Mouse (Mus musculus) stomach, embryonic 15.5 days (tissue): Measurements from ENCODE around the gene Cog4. TPM values are rescaled to one million over a fixed set of nuclear protein-coding genes. Genes with fewer than 3 reads are reported as not detected.

ENCODE experiments used
- ATAC-seq: fragments of 200-750 bp; cut with Nextera tagmentation; 2 replicates; pipeline ENCODE4 v1.8.0; 2017; ENCODE audit warnings: low read depth, moderate number of reproducible peaks, moderate TSS enrichment; ENCODE audit not compliant: insufficient read depth, low FRiP score
- H3K27ac ChIP-seq: fragments of 300-500 bp; sonication (generic); 2 replicates; pipeline ENCODE4 v1.5.1; 2015; ENCODE audit warnings: mild to moderate bottlenecking, inconsistent platforms
- H3K27me3 ChIP-seq: fragments of 300-500 bp; sonication (generic); replicated peaks from 2 replicates; pipeline ENCODE4 v1.6.1; 2015; ENCODE audit warnings: inconsistent platforms
- H3K36me3 ChIP-seq: fragments of 300-500 bp; sonication (generic); 2 replicates; pipeline ENCODE4 v1.6.1; 2015; ENCODE audit warnings: inconsistent platforms
- H3K4me1 ChIP-seq: fragments of 300-500 bp; sonication (generic); 2 replicates; pipeline ENCODE4 v1.6.1; 2015; ENCODE audit warnings: inconsistent platforms
- H3K4me2 ChIP-seq: fragments of 300-500 bp; sonication (generic); 2 replicates; pipeline ENCODE4 v1.6.1; 2015; ENCODE audit warnings: mild to moderate bottlenecking, inconsistent platforms
- H3K4me3 ChIP-seq: fragments of 300-500 bp; sonication (generic); replicated peaks from 2 replicates; pipeline ENCODE4 v1.5.1; 2015; ENCODE audit warnings: inconsistent platforms
- H3K9ac ChIP-seq: fragments of 300-500 bp; sonication (generic); 2 replicates; pipeline ENCODE4 v1.6.1; 2015; ENCODE audit warnings: inconsistent platforms
- H3K9me3 ChIP-seq: fragments of 300-500 bp; sonication (generic); 2 replicates; pipeline ENCODE4 v1.6.1; 2016; ENCODE audit warnings: inconsistent platforms
- WGBS: fragments of 180-500 bp; shearing (Covaris S2); methylation state at CpG from one replicate; pipeline ENCODE4 v1.1.7; 2015; 5-methylcytosine and 5-hydroxymethylcytosine counted together
- polyA plus RNA-seq: library from polyadenylated mRNA; unstranded; fragments of >200 nt; fragmentation: Nextera tagmentation; extraction: Ambion mirVana; gene quantifications from 2 replicates; pipeline ENCODE4 v1.2.1, GENCODE M21; 2015

The Cog4 gene
- 65.0 and 73.1 TPM in 2 replicates for polyA plus RNA-seq

GRCm38 (mm10) chr8:110846405-110847170 lies at the start of gene Cog4, which contains the start of gene Sf3b3:
Cog4 (plus strand) TSS chr8:110846600.
Sf3b3 (minus strand) TSS chr8:110846787.
- H3K36me3 ChIP-seq: peaks cover 17% of the 10 kb centered on the region; the same call in 1 of the 2 replicates

DNA sequence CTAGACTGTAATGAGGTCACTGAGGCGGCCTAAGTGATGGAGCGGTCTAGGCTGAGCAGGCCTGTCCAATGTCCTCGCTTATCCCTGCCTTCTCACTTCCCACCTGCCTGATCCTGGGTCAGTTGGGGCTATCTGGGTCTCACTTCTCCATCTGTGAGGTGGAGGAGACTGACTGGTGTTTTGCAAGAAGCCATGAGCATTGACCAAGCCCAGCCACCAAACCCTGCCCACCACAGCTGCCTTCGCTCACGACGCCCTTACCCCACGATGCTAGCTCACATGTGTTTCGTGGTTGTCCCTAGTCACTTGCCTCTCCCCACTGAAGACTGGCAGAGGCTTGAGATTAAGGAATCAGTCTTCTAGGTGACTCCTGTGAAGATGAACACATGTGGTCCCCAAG lies 49.3 kb upstream of the Cog4 start:
- Histone ChIP-seq H3K4me2 (no peak overlapping the region), H3K9ac (no peak overlapping the region), H3K27me3 (no peaks in the 10 kb centered on the region), H3K4me1 (peaks cover 8% of the 10 kb centered on the region), H3K36me3 (no peaks in the 10 kb centered on the region), H3K4me3 (no peak overlapping the region), H3K27ac (no peak overlapping the region), H3K9me3 (no peaks in the 10 kb centered on the region)
- no peak for ATAC-seq
- 92% methylated on average over 8 of the region's 8 CpGs for WGBS

More at GRCm38 (mm10) chr8:110846405-110847170, at the start of gene Cog4, which contains the start of gene Sf3b3:
- peak within 1 kb of the TSS; percentile 78 for H3K4me3 ChIP-seq
- H3K9me3 ChIP-seq: no peaks in the 10 kb centered on the region
- peaks cover 12% of the 10 kb centered on the region for H3K4me1 ChIP-seq
- peak within 1 kb of the TSS; percentile 86 for H3K27ac ChIP-seq
- peak within 1 kb of the TSS; percentile 79 for H3K9ac ChIP-seq
- peak within 1 kb of the TSS; percentile 73 for H3K4me2 ChIP-seq
- WGBS: under 1% methylated on average over 53 of the region's 53 CpGs
- no peaks in the 10 kb centered on the region for H3K27me3 ChIP-seq
- peak; percentile 80 for ATAC-seq

- Histone ChIP-seq H3K4me2 (no peak overlapping the region), H3K4me1 (peaks cover 6% of the 10 kb centered on the region; the same call in 1 of the 2 replicates), H3K9ac (no peak overlapping the region), H3K36me3 (no peaks in the 10 kb centered on the region), H3K27me3 (no peaks in the 10 kb centered on the region), H3K9me3 (no peaks in the 10 kb centered on the region), H3K27ac (no peak overlapping the region), H3K4me3 (no peak overlapping the region)
- ATAC-seq: no peak
- 85% methylated on average over 5 of the region's 5 CpGs for WGBS
Observed at GRCm38 (mm10) chr8:110802988-110803387, 43.4 kb upstream of the Cog4 start.

DNA sequence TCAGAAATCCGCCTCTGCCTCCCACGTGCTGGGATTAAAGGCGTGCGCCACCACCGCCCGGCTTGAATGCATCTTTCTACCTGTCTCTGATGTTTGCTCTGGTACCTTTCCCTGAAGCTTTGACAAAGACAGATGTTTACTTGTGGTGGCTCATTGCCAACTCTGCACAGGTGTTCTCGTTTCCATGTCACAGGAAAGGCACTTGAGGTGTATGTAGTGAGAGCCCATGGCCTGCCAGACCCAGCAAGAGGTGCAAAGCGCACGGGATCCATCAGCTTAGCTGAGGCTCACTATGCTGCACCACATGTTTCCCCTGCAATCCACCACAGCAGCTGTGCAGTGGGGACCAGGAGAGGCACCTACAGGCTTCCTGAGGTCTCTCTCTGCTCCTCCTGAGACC lies 42.5 kb upstream of the Cog4 start:
- H3K9ac ChIP-seq: no peak overlapping the region
- H3K4me2 ChIP-seq: no peak overlapping the region
- H3K27me3 ChIP-seq: no peaks in the 10 kb centered on the region
- no peaks in the 10 kb centered on the region for H3K36me3 ChIP-seq
- H3K4me1 ChIP-seq: peaks cover 6% of the 10 kb centered on the region
- WGBS: 73% methylated on average over 9 of the region's 9 CpGs
- H3K4me3 ChIP-seq: no peak overlapping the region
- no peak overlapping the region for H3K27ac ChIP-seq
- 0 out of 2 replicates have a peak, but pooled peaks have one; percentile 19 for ATAC-seq
- H3K9me3 ChIP-seq: no peaks in the 10 kb centered on the region

GRCm38 (mm10) chr8:110804825-110805514 lies 41.4 kb upstream of the Cog4 start:
- no peaks in the 10 kb centered on the region for H3K27me3 ChIP-seq
- H3K4me2 ChIP-seq: peak overlapping the region; percentile 23; the same call in 1 of the 2 replicates
- H3K9ac ChIP-seq: no peak overlapping the region
- 39% methylated on average over 2 of the region's 3 CpGs for WGBS
- H3K36me3 ChIP-seq: peaks cover 6% of the 10 kb centered on the region; the same call in 1 of the 2 replicates
- H3K27ac ChIP-seq: peak overlapping the region; percentile 17; the same call in 1 of the 2 replicates
- H3K9me3 ChIP-seq: no peaks in the 10 kb centered on the region
- H3K4me3 ChIP-seq: no peak overlapping the region
- ATAC-seq: no peak
- peaks cover 10% of the 10 kb centered on the region for H3K4me1 ChIP-seq

- Histone ChIP-seq H3K4me2 (peak within 1 kb of the TSS; percentile 23), H3K4me3 (no peak within 1 kb of the TSS; the same call in 1 of the 2 replicates)
- 34% methylated on average over 12 of the region's 12 CpGs for WGBS
Observed at GRCm38 (mm10) chr8:110805669-110806068, 40.7 kb upstream of the Cog4 start, which contains the start of gene Il34. Il34 (minus strand) TSS chr8:110805924.

DNA sequence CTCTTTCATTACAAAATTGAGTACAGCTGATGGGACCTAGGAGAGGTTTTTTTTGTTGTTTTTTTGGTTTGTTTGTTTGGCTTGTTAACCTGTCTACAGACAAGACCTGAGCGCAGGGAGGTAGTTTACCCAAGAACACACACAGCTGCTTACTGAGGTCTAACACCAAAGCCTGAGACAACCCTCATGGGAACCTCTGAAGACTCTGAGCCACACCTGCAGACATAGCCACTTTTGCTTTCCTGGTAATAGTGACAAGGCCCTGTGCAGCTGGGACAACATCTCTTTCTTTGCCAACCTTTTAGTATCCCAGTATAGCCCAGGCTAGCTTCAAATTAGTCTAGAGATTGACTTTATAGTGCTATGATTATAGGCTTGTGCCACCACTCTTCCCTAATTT lies 40.3 kb upstream of the Cog4 start:
- H3K4me3 ChIP-seq: no peak overlapping the region
- no peak overlapping the region for H3K27ac ChIP-seq
- ATAC-seq: no peak
- 74% methylated on average over 1 of the region's 1 CpGs for WGBS
- H3K27me3 ChIP-seq: no peaks in the 10 kb centered on the region
- peaks cover 13% of the 10 kb centered on the region; the same call in 1 of the 2 replicates for H3K36me3 ChIP-seq
- no peaks in the 10 kb centered on the region for H3K9me3 ChIP-seq
- peak overlapping the region; percentile 23; the same call in 1 of the 2 replicates for H3K4me2 ChIP-seq
- peaks cover 10% of the 10 kb centered on the region for H3K4me1 ChIP-seq
- no peak overlapping the region for H3K9ac ChIP-seq

More at GRCm38 (mm10) chr8:110805669-110806068, 40.7 kb upstream of the Cog4 start, which contains the start of gene Il34:
- Histone ChIP-seq H3K27ac (peak within 1 kb of the TSS; percentile 17; the same call in 1 of the 2 replicates), H3K36me3 (peaks cover 11% of the 10 kb centered on the region; the same call in 1 of the 2 replicates), H3K9ac (no peak within 1 kb of the TSS), H3K4me1 (peaks cover 10% of the 10 kb centered on the region), H3K27me3 (no peaks in the 10 kb centered on the region), H3K9me3 (no peaks in the 10 kb centered on the region)
- ATAC-seq: no peak

GRCm38 (mm10) chr8:110808495-110809472 lies 37.6 kb upstream of the Cog4 start:
- 35% methylated on average over 13 of the region's 13 CpGs for WGBS

DNA sequence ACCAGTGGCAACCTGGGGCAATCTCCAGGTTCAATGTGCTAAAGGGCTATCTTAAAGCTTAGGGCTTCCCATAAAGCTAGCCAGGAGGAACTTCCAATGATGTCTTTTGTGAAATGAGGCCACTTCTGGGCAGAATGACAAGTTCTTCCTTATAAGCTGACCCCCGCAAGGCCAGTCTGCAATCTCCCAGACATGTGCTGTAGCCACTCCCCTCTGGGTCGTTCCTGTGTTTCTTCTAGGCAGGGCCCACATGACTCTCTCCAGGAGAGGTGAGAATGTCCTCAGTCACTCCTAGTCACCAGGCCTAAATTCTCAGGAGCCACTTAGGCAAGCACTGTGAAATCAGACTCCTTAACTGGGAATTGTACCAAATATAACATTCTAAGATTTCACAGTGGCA lies 36.6 kb upstream of the Cog4 start:
- WGBS: 35% methylated on average over 2 of the region's 2 CpGs
- Histone ChIP-seq H3K9ac (no peak overlapping the region), H3K9me3 (no peaks in the 10 kb centered on the region), H3K4me1 (peaks cover 10% of the 10 kb centered on the region), H3K36me3 (peaks cover 49% of the 10 kb centered on the region), H3K4me3 (no peak overlapping the region), H3K27me3 (no peaks in the 10 kb centered on the region), H3K27ac (no peak overlapping the region), H3K4me2 (no peak overlapping the region)
- no peak for ATAC-seq

More at GRCm38 (mm10) chr8:110808495-110809472, 37.6 kb upstream of the Cog4 start:
- Histone ChIP-seq H3K9me3 (no peaks in the 10 kb centered on the region), H3K9ac (no peak overlapping the region), H3K4me2 (no peak overlapping the region), H3K4me1 (peaks cover 10% of the 10 kb centered on the region), H3K36me3 (peaks cover 39% of the 10 kb centered on the region), H3K27ac (peak overlapping the region; percentile 67), H3K27me3 (no peaks in the 10 kb centered on the region), H3K4me3 (no peak overlapping the region)
- ATAC-seq: no peak; the same call in 1 of the 2 replicates

DNA sequence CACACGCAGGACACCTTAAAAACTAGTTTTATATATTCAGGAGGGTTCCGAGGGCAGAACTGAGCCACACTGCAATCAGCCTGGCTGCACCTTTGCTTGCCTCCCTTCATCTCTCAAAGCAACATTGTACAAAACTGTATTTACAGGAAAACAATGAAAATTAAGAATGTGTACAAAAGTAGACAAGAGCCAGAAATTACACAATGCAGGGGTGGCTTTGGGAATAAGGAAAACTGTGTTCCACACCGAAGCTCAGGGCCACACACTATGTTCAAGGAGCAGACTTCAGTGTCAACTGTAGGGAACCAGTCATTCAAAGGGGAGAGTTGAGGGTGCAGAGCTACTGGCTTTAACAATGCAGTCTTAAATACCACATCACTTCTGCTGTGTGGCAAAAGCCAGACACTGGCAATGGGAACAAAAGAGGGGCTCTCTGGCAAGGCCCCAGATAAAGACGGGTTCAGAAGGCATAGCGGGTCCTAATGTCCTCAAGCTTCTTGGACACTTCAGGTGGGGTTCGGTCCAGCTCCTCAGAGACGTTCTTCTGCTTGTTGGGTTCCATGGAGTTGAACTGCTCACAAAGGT lies 35.8 kb upstream of the Cog4 start:
- Histone ChIP-seq H3K27ac (no peak overlapping the region), H3K9me3 (no peaks in the 10 kb centered on the region), H3K27me3 (no peaks in the 10 kb centered on the region), H3K36me3 (peaks cover 54% of the 10 kb centered on the region), H3K9ac (no peak overlapping the region), H3K4me1 (peaks cover 8% of the 10 kb centered on the region), H3K4me3 (no peak overlapping the region), H3K4me2 (no peak overlapping the region)
- no peak for ATAC-seq
- WGBS: 83% methylated on average over 7 of the region's 7 CpGs
